Mouse (Mus musculus) forebrain, embryonic 15.5 days (tissue): Measurements from ENCODE around the gene Klk1. TPM values are rescaled to one million over a fixed set of nuclear protein-coding genes. Genes with fewer than 3 reads are reported as not detected.
"Not testable (repeated sequence)": the region's sequence is repeated elsewhere in the genome, so short reads cannot be mapped to it uniquely, and the experiment has no call there.

Experiments
- ATAC-seq: fragments of 200-750 bp; cut with Nextera tagmentation; replicated peaks from 2 replicates; pipeline ENCODE4 v1.8.0; 2017; ENCODE audit warnings: mild to moderate bottlenecking, moderate TSS enrichment, moderate library complexity
- H3K27ac ChIP-seq: fragments of 300-500 bp; sonication (generic); replicated peaks from 2 replicates; pipeline ENCODE4 v1.5.1; 2015; ENCODE audit warnings: mild to moderate bottlenecking, inconsistent platforms
- H3K27me3 ChIP-seq: fragments of 300-500 bp; sonication (generic); 2 replicates; pipeline ENCODE4 v1.6.1; 2015; ENCODE audit warnings: inconsistent platforms
- H3K36me3 ChIP-seq: fragments of 300-500 bp; sonication (generic); 2 replicates; pipeline ENCODE4 v1.6.1; 2015; ENCODE audit warnings: mild to moderate bottlenecking, inconsistent platforms
- H3K4me1 ChIP-seq: fragments of 300-500 bp; sonication (generic); 2 replicates; pipeline ENCODE4 v1.6.1; 2015; ENCODE audit warnings: inconsistent platforms
- H3K4me2 ChIP-seq: fragments of 300-500 bp; sonication (generic); replicated peaks from 2 replicates; pipeline ENCODE4 v1.6.1; 2015; ENCODE audit warnings: mild to moderate bottlenecking, inconsistent platforms
- H3K4me3 ChIP-seq: fragments of 300-500 bp; sonication (generic); 2 replicates; pipeline ENCODE4 v1.5.1; 2015; ENCODE audit warnings: mild to moderate bottlenecking, inconsistent platforms
- H3K9ac ChIP-seq: fragments of 300-500 bp; sonication (generic); replicated peaks from 2 replicates; pipeline ENCODE4 v1.6.1; 2015; ENCODE audit warnings: mild to moderate bottlenecking, inconsistent platforms
- H3K9me3 ChIP-seq: fragments of 300-500 bp; sonication (generic); 2 replicates; pipeline ENCODE4 v1.6.1; 2016; ENCODE audit warnings: inconsistent platforms
- WGBS: fragments of 180-500 bp; shearing (Covaris S2); methylation state at CpG from one replicate; pipeline ENCODE4 v1.1.7; 2015; ENCODE audit warnings: mixed read lengths; 5-methylcytosine and 5-hydroxymethylcytosine counted together
- polyA plus RNA-seq: library from polyadenylated mRNA; unstranded; fragments of >200 nt; fragmentation: Nextera tagmentation; extraction: Ambion mirVana; gene quantifications from 2 replicates; pipeline ENCODE4 v1.2.1, GENCODE M21; 2015

Gene Klk1
- not detected in 2 replicates for polyA plus RNA-seq

DNA sequence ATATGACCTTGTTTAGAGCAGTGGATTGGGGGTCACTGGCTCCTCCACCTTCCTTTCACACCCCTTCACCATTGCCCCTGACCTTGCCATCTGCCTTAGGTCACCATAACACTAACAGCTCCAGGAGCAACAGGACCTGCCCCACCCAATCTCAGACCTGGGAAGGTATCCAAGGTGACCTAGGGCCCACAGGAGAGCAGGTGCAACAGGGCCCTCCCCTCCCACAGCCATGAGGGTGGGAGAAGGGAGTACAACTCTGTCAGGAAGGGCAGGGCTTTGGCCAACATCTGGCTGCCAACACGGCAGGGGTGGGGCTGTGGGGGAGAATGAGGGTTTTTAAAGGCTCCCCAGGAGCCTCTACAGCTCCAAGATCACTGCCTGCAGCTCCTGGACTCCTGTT is at the start of gene Klk1:
Gene Klk1, plus strand, starts transcription at position 285 of the 400 bp plus-strand sequence.
- no peak for ATAC-seq
- 45% methylated on average over 1 of the region's 1 CpGs for WGBS
- H3K4me1 ChIP-seq = no peaks in the 10 kb centered on the region

DNA sequence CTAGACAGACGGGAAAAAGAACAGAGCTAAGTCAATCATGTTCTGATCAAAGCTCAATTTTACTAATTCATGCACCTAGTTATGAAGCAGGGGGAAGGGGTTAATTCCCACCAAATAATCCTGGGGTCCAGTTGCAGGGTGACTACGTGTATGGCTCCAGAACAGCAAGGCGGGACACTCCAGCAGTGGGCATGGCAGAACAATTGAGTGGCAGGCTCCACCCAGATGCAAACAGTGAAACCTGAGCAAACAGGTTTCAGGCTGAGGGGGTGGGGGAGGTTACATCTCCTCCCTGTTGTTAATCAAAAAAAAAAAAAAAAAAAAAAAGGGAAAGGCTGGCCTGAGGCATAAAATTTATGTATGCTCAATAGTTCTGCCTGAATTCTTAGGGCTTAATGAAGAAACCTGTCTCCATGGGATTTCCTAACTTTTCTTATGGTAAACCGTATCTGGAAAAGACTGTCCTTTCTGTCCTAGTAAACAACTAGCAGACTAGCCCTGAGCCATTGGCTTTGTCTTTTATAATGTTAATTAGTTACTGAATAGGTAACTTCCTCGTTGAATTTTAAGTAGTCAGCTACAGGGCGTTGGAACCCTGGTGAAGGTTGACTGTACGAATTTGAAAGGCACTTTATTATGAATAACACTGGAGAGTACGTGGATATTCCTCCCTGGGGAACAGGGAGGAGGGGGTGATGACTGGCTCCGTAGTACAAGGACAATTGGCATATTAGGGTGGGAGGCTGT is 45.7 kb upstream of the Klk1 start:
- no peak overlapping the region for H3K9ac ChIP-seq
- no peak overlapping the region for H3K4me3 ChIP-seq
- no peak for ATAC-seq
- H3K4me1 ChIP-seq = no peaks in the 10 kb centered on the region
- 19% methylated on average over 9 of the region's 9 CpGs for WGBS
- H3K27me3 ChIP-seq = no peaks in the 10 kb centered on the region
- no peak overlapping the region for H3K4me2 ChIP-seq
- no peak overlapping the region for H3K27ac ChIP-seq
- no peaks in the 10 kb centered on the region for H3K36me3 ChIP-seq
- no peaks in the 10 kb centered on the region for H3K9me3 ChIP-seq

More for the DNA sequence above, at the start of gene Klk1:
- no peaks in the 10 kb centered on the region for H3K27me3 ChIP-seq
- no peaks in the 10 kb centered on the region for H3K36me3 ChIP-seq
- no peak within 1 kb of the TSS for H3K4me2 ChIP-seq
- H3K27ac ChIP-seq = no peak within 1 kb of the TSS
- no peak within 1 kb of the TSS for H3K9ac ChIP-seq
- H3K4me3 ChIP-seq = no peak within 1 kb of the TSS
- no peaks in the 10 kb centered on the region for H3K9me3 ChIP-seq

DNA sequence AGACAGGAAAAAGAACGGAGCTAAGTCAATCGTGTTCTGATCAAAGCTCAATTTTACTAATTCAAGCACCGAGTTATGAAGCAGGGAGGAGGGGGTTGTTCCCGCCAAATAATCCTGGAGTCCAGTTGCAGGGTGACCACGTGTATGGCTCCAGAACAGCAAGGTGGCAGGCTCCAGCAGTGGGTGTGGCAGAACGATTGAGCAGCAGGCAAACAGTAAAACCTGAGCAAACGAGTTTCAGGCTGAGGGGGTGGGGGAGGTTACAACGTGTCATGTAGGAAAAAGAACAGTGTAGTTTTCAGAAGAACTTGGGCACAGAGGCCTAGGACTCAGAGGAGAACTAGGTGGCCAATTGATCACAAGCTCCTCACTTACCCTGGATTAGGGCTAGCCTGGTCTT is 38.6 kb upstream of the Klk1 start:
- H3K9me3 ChIP-seq, ATAC-seq, H3K27me3 ChIP-seq, H3K9ac ChIP-seq, H3K4me3 ChIP-seq, H3K4me2 ChIP-seq, H3K27ac ChIP-seq, H3K36me3 ChIP-seq, H3K4me1 ChIP-seq: not testable (repeated sequence)
- 71% methylated on average over 8 of the region's 8 CpGs for WGBS

DNA sequence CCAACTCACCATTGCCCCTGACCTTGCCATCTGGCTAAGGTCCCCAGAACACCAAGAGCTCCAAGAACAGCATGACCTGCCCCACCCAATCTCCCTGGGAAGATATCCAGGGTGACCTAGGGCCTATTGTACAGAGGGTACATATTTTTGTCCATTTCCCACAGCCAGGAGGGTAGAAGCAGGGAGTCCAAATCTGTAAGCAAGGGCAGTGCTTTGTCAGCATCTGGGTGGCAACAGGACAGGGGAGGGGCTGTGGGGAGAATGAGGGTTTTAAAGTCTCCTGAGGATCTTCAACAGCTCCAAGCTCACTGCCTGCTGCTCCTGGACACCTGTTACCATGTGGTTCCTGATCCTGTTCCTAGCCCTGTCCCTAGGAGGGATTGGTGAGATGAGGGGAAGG is 37.2 kb upstream of the Klk1 start, which contains the start of gene Klk1b24:
Gene Klk1b24, plus strand, starts transcription at position 301 of the 400 bp plus-strand sequence.
- H3K9ac ChIP-seq, H3K36me3 ChIP-seq, ATAC-seq, H3K4me1 ChIP-seq, H3K4me2 ChIP-seq, H3K27ac ChIP-seq, H3K4me3 ChIP-seq, H3K27me3 ChIP-seq, H3K9me3 ChIP-seq: not testable (repeated sequence)

DNA sequence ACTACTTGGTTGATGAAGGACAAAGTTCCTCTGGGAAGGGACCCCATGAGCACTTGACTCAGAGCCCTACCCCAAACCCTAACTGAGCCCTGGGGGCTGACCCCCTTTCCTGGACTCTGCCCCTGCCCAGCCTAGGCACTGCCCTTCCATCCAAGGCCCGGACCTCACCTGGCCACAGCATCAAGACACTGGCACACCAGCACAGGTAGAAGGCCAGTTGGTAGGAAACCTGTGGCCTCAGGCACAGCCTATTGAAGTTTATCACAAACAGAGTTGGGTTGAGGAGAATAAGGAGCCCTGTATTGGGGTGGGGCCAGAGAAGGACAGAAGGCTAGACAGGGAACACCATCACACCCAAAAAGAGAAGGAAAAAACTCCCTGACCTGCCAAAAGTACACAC is 31.7 kb upstream of the Klk1 start:
- H3K9me3 ChIP-seq, H3K36me3 ChIP-seq, ATAC-seq, H3K27me3 ChIP-seq, H3K9ac ChIP-seq, H3K27ac ChIP-seq, H3K4me2 ChIP-seq, H3K4me1 ChIP-seq, H3K4me3 ChIP-seq: not testable (repeated sequence)
- WGBS = 94% methylated on average over 1 of the region's 1 CpGs

DNA sequence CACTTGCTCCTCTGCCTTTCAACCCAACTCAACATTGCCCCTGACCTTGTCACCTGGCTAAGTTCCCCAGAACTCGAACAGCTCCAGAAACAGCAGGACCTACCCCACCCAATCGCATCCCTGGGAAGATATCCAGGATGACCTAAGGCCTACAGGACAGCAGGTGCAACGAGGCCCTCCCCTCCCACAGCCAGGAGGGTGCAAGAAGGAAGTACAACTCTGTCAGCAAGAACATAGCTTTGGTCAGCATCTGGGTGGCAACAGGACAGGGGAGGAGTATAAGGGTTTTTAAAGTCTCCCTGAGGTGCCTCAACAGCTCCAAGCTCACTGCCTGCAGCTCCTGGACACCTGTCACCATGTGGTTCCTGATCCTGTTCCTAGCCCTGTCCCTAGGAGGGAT is 27.3 kb upstream of the Klk1 start, which contains the start of gene Klk1b3:
Gene Klk1b3, plus strand, starts transcription at position 301 of the 400 bp plus-strand sequence.
- Histone ChIP-seq H3K9ac (no peak within 1 kb of the TSS), H3K9me3 (no peaks in the 10 kb centered on the region), H3K27me3 (no peaks in the 10 kb centered on the region), H3K36me3 (no peaks in the 10 kb centered on the region), H3K27ac (no peak within 1 kb of the TSS), H3K4me3 (no peak within 1 kb of the TSS), H3K4me2 (no peak within 1 kb of the TSS), H3K4me1 (no peaks in the 10 kb centered on the region)
- no peak for ATAC-seq
- 67% methylated on average over 3 of the region's 3 CpGs for WGBS

DNA sequence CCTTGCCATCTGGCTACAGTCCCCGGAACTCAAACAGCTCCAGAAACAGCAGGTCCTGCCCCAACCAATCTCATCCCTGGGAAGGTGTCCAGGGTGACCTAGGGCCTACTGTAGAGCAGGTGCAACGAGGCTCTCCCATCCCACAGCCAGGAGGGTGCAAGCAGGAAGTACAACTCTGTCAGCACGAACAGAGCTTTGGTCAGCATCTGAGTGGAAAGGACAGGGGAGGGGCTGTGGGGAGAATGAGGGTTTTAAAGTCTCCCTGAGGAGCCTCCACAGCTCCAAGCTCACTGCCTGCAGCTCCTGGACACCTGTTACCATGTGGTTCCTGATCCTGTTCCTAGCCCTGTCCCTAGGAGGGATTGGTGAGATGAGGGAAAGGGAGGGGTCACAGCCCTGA is 18.0 kb upstream of the Klk1 start, which contains the start of gene Klk1b4:
Gene Klk1b4, plus strand, starts transcription at position 301 of the 400 bp plus-strand sequence.
- 48% methylated on average over 3 of the region's 3 CpGs for WGBS
- not testable (repeated sequence) for H3K4me1 ChIP-seq, H3K36me3 ChIP-seq, H3K27ac ChIP-seq, ATAC-seq, H3K9me3 ChIP-seq, H3K27me3 ChIP-seq, H3K4me2 ChIP-seq, H3K9ac ChIP-seq, H3K4me3 ChIP-seq

DNA sequence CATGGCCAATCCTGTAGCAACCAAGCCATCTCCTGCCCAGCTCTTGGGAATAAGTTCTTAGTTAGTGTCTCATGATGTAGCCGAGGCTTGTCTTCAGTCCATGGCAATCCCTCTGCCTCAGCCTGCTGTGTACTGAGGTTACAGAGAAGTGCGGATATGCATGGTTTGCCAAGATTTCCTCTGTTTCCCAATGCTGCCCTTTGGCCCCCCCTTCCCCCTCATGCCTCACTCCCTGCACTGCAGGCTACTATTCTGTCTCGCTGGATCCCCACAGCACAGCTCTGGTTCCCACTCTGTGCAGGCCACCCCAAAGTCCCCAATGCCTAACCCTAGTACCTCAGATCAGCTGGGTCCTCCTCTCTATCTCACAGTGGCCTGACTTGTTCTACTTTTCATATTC is 16.9 kb upstream of the Klk1 start:
- H3K9me3 ChIP-seq = no peaks in the 10 kb centered on the region
- no peaks in the 10 kb centered on the region for H3K36me3 ChIP-seq
- no peaks in the 10 kb centered on the region for H3K27me3 ChIP-seq
- no peak overlapping the region for H3K27ac ChIP-seq
- H3K4me1 ChIP-seq = no peaks in the 10 kb centered on the region
- 84% methylated on average over 3 of the region's 3 CpGs for WGBS
- no peak for ATAC-seq
- no peak overlapping the region for H3K4me3 ChIP-seq
- no peak overlapping the region for H3K4me2 ChIP-seq
- H3K9ac ChIP-seq = no peak overlapping the region

DNA sequence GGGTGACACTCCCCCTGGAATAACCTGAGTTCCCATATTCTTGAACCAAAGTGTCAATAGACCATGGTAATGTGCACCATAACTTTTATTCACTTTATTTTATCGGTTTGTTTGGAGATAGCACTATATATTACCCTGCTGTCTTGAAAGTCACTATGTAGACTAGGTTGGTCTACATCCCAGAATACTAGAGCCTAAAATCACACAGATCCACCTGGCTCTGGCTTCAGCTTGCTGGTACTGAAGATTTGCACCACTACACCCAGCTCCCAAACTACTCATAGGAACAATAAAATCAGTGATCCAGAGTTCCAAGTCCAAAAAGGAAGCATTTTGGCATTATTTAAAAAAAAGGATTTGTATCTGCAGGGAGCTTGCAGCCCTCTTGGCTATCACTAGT is 9.5 kb upstream of the Klk1 start, which contains the start of gene Klk1b5:
Gene Klk1b5, plus strand, starts transcription at position 301 of the 400 bp plus-strand sequence.
- Histone ChIP-seq H3K9ac (no peak within 1 kb of the TSS), H3K27ac (no peak within 1 kb of the TSS), H3K27me3 (no peaks in the 10 kb centered on the region), H3K4me3 (no peak within 1 kb of the TSS), H3K36me3 (no peaks in the 10 kb centered on the region), H3K4me1 (no peaks in the 10 kb centered on the region), H3K4me2 (no peak within 1 kb of the TSS), H3K9me3 (no peaks in the 10 kb centered on the region)
- no peak for ATAC-seq
- WGBS = 91% methylated on average over 1 of the region's 1 CpGs

DNA sequence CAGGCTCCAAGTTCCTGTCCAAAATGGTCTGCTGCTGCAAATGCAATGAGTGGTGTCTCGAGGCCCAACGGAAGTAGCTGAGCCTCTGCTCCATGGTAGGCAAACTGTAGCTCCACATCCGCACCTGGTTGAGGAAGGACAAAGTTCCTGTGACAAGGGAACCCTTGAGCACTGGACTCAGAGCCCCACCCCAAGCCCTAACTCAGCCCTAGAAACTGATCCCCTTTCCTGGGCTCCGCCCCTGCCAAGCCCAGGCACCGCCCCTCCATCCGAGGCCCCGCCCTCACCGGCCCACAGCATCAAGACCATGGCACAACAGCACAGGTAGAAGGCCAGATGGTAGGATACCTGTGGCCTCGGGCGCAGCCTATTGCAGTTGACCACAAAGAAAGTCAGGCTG is 3.6 kb upstream of the Klk1 start:
- H3K9ac ChIP-seq, H3K36me3 ChIP-seq, H3K9me3 ChIP-seq, H3K4me1 ChIP-seq, H3K27ac ChIP-seq, H3K4me3 ChIP-seq, H3K4me2 ChIP-seq, ATAC-seq, H3K27me3 ChIP-seq: not testable (repeated sequence)
- 79% methylated on average over 10 of the region's 10 CpGs for WGBS

DNA sequence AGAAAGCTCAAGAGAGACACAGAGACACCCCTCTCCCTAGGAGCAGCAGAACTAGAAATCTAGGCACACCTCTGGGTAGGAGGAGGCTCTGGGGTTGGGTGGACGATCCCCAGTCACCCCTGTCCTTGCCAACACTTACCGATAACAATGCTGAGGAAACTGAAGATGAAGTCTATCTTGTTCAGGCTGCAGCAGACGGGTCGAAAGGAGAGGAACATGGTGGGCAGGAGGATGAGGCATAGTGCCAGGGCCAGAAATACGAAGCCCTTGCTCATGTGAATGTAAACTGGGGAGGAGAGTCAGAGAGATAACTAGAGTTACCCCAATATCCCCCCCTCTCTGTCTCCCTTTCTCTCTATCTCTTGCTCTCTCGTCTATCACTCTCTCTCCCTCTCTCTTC is 2.8 kb upstream of the Klk1 start:
- WGBS = 83% methylated on average over 6 of the region's 6 CpGs

DNA sequence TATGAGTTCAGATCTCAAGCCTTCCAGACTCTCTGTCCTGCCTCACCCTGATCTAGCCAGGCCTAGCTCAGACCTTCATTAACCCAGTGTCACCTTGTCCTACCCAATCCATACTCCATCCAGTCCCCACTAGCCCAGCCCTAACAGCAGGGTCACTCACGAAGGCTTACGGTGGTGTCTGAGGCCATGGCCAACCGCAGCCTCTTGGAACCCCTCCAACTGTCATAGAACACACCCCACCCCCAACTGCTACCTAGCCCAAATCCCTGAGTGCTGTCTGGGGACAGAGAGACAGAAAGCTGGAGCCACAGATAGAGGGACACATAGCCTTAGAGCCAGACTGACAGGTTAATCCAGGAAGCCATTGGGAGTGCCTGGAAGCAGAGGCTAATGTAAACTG is 10.7 kb downstream of the Klk1 start, which contains the start of gene Gm36864:
Gene Gm36864, plus strand, starts transcription at position 269 of the 400 bp plus-strand sequence.
- no peak for ATAC-seq
- WGBS = 68% methylated on average over 3 of the region's 3 CpGs

More for the DNA sequence above, 2.8 kb upstream of the Klk1 start:
- H3K27ac ChIP-seq, H3K4me3 ChIP-seq, ATAC-seq, H3K4me1 ChIP-seq, H3K9me3 ChIP-seq, H3K36me3 ChIP-seq, H3K27me3 ChIP-seq, H3K9ac ChIP-seq, H3K4me2 ChIP-seq: not testable (repeated sequence)

DNA sequence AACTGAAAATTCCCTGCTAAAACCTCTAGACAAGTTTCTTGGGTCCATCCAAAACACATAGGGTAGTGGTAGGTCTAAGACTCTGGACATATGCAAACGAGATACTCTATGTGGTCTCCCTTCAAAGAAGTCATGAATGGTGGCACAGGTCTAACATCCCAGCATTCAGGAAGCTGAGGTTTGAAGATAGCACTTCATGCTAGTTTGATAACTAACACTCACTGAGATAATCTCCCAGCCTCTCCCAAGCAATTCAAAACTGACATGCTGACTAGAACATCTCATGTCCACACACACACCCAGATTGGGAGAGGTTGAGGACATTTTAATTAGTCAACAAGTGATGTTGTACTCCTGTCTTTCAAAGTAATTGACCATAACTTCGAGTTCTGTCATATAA is 14.8 kb downstream of the Klk1 start:
- H3K4me1 ChIP-seq = no peaks in the 10 kb centered on the region
- H3K4me2 ChIP-seq = no peak overlapping the region
- no peaks in the 10 kb centered on the region; the same call in 1 of the 2 replicates for H3K27me3 ChIP-seq
- H3K9ac ChIP-seq = no peak overlapping the region
- no peak overlapping the region for H3K27ac ChIP-seq
- no peak for ATAC-seq
- no peaks in the 10 kb centered on the region for H3K9me3 ChIP-seq
- WGBS = 51% methylated on average over 2 of the region's 2 CpGs
- H3K4me3 ChIP-seq = no peak overlapping the region
- no peaks in the 10 kb centered on the region for H3K36me3 ChIP-seq

More for the DNA sequence above, 10.7 kb downstream of the Klk1 start, which contains the start of gene Gm36864:
- H3K27me3 ChIP-seq = no peaks in the 10 kb centered on the region
- H3K9ac ChIP-seq = no peak within 1 kb of the TSS
- no peak within 1 kb of the TSS for H3K4me2 ChIP-seq
- H3K27ac ChIP-seq = no peak within 1 kb of the TSS
- H3K9me3 ChIP-seq = no peaks in the 10 kb centered on the region
- no peaks in the 10 kb centered on the region for H3K36me3 ChIP-seq
- H3K4me1 ChIP-seq = no peaks in the 10 kb centered on the region
- H3K4me3 ChIP-seq = no peak within 1 kb of the TSS
